In the genomic region with DNA sequence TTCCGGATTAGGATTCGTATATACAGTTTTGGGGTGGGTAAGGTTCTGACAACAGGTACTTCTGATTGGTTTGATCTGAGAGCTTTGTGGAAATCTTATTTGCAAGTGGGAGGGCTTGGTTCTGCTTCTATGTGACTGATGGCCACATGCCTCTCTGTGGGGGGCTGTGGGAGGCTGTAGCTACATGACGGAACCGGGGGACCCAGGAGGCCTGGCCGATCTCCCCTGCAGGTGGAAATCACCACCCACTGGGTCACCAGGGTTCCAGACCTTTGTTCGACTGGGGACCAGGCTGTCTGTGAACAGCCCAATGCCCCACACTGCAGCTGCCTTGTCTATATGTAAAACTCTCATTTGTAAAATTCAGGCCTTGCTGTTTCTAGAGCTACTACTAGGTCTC, we compare ENCODE assay signal across 15 mouse cellular contexts. TPM values are rescaled to one million over a fixed set of nuclear protein-coding genes. Genes with fewer than 3 reads are reported as not detected.
DNase-seq lines count a peak whose midpoint lies in the region; ATAC-seq and TF ChIP-seq lines count a peak whose summit lies in the region.
"Had no signal": no experiment of that assay in that cellular context is flagged by ENCODE, and none has a peak within 500 bp of the region (broad histone marks: within the 10 kb centered on the region; RNA-seq: fewer than 3 reads in every experiment).

No protein-coding gene starts in this region.

- no peaks in the 10 kb centered on the region for H3K79me2 ChIP-seq in CH12.LX (replicated peaks; ENCODE audit: control insufficient read depth, extremely low read depth, insufficient read depth, poor library complexity, severe bottlenecking)

- no peak for DNase-seq in kidney, adult 2 months
- DNase-seq in B cell, adult 2 months = peak; percentile 49 to 50
- peak; percentile 34 for DNase-seq in CH12.LX (ENCODE audit: extremely low read depth)
- DNase-seq in embryo, embryonic 9.5 days (ENCODE audit: extremely low spot score) = no peak
- DNase-seq: cerebellum, adult 9-11 months; heart, postnatal 4 days; liver, embryonic 13.5 days; thymus, postnatal 14 days had no signal

- H3K4me2 ChIP-seq in kidney, embryonic 14.5 days (replicated peaks; ENCODE audit: low read depth, low read length) = no peak overlapping the region
- no peak overlapping the region for H3K4me2 ChIP-seq in CH12.LX (ENCODE audit: insufficient read depth, low read depth, poor library complexity, severe bottlenecking)
- no peak overlapping the region for H3K4me2 ChIP-seq in intestine, postnatal 0 days (replicated peaks; ENCODE audit: low read depth)
- no peak overlapping the region for H3K4me2 ChIP-seq in midbrain, embryonic 16.5 days (ENCODE audit: low read length)
- H3K4me2 ChIP-seq: forebrain, embryonic 15.5 days; liver, embryonic 13.5 days; lung, embryonic 15.5 days; midbrain, embryonic 13.5 days had no signal

- in situ Hi-C loops in CH12.LX (cut with MboI; ENCODE audit: low pct_ligation_motif_present, low pct_unique_long_range_greater_than_20kb, low sequenced_read_pairs) = no loop called here

- peak overlapping the region; percentile 37; the same call in 1 of the 2 replicates for H3K27ac ChIP-seq in kidney, adult 2 months (ENCODE audit: insufficient read depth, low read depth, low read length)
- H3K27ac ChIP-seq in kidney, embryonic 14.5 days (ENCODE audit: low read depth, low read length) = no peak overlapping the region
- no peak overlapping the region for H3K27ac ChIP-seq in CH12.LX (ENCODE audit: insufficient read depth, low read depth)
- H3K27ac ChIP-seq in intestine, postnatal 0 days (ENCODE audit: low read depth, low read length) = no peak overlapping the region
- H3K27ac ChIP-seq in midbrain, embryonic 16.5 days (ENCODE audit: low read length) = no peak overlapping the region
- H3K27ac ChIP-seq: forebrain, embryonic 15.5 days; hindbrain, postnatal 0 days; liver, embryonic 13.5 days; lung, embryonic 15.5 days; midbrain, embryonic 13.5 days had no signal

- TF ChIP-seq RAD21 in CH12.LX (IDR thresholded peaks at IDR 0.05; ENCODE audit: low read depth, low read length) = no peak

- no peaks in the 10 kb centered on the region for H3K9me3 ChIP-seq in kidney, embryonic 14.5 days (ENCODE audit: control insufficient read depth, low read length)
- H3K9me3 ChIP-seq in CH12.LX (replicated peaks; ENCODE audit: low read length) = peaks cover 5% of the 10 kb centered on the region
- H3K9me3 ChIP-seq in intestine, postnatal 0 days (ENCODE audit: control insufficient read depth) = 0 out of 2 replicates have a peak, but pooled peaks cover 3% of the 10 kb centered on the region
- H3K9me3 ChIP-seq in midbrain, embryonic 16.5 days (replicated peaks; ENCODE audit: control insufficient read depth, low read length, poor library complexity, severe bottlenecking) = no peaks in the 10 kb centered on the region
- H3K9me3 ChIP-seq: forebrain, embryonic 15.5 days; liver, embryonic 13.5 days; lung, embryonic 15.5 days; midbrain, embryonic 13.5 days had no signal

- no peak for TF ChIP-seq POLR2A in kidney, adult 2 months (IDR thresholded peaks at IDR 0.05; ENCODE audit: low read depth, low read length)
- no peak for TF ChIP-seq POLR2A in CH12.LX (IDR thresholded peaks at IDR 0.05; ENCODE audit: low read depth, low read length)

- no peak overlapping the region for H3K9ac ChIP-seq in kidney, embryonic 14.5 days (ENCODE audit: low read depth, low read length)
- no peak overlapping the region for H3K9ac ChIP-seq in CH12.LX (ENCODE audit: insufficient read depth, low read depth)
- 0 out of 2 replicates have a peak overlapping the region, but pooled peaks have one; percentile 17 for H3K9ac ChIP-seq in intestine, postnatal 0 days (ENCODE audit: low read depth, low read length)
- no peak overlapping the region for H3K9ac ChIP-seq in midbrain, embryonic 16.5 days (ENCODE audit: low read depth, low read length)
- H3K9ac ChIP-seq: forebrain, embryonic 15.5 days; liver, embryonic 13.5 days; lung, embryonic 15.5 days; midbrain, embryonic 13.5 days had no signal

- H3K4me3 ChIP-seq in kidney, adult 2 months (ENCODE audit: insufficient read depth, low read depth, low read length) = peak overlapping the region; percentile 36; the same call in 1 of the 2 replicates
- H3K4me3 ChIP-seq in kidney, embryonic 14.5 days (ENCODE audit: low read length) = no peak overlapping the region
- H3K4me3 ChIP-seq in CH12.LX (replicated peaks in 1 of 3; ENCODE audit: low read depth in 2 of 3, low read length in 2 of 3, poor library complexity in 1 of 3) = no peak overlapping the region
- no peak overlapping the region for H3K4me3 ChIP-seq in intestine, postnatal 0 days (ENCODE audit: low read depth, low read length)
- H3K4me3 ChIP-seq in midbrain, embryonic 16.5 days (ENCODE audit: low read depth, low read length) = no peak overlapping the region
- H3K4me3 ChIP-seq: forebrain, embryonic 15.5 days; liver, embryonic 13.5 days; lung, embryonic 15.5 days; midbrain, embryonic 13.5 days had no signal

- dilution Hi-C loops in CH12.LX (cut with MboI; ENCODE audit: extremely low pct_ligation_motif_present, extremely low pct_unique_long_range_greater_than_20kb, low sequenced_read_pairs) = no loop called here

- WGBS in kidney, adult 2 months = 32% methylated on average over 6 of the region's 6 CpGs
- WGBS in kidney, embryonic 14.5 days = 37% methylated on average over 6 of the region's 6 CpGs
- 57% methylated on average over 6 of the region's 6 CpGs for WGBS in intestine, postnatal 0 days
- 21% methylated on average over 6 of the region's 6 CpGs for WGBS in midbrain, embryonic 16.5 days

- no peak for TF ChIP-seq CTCF in kidney, adult 2 months (conservative IDR thresholded peaks at IDR 0.05; ENCODE audit: insufficient read depth, insufficient read length, low read depth, low read length)
- TF ChIP-seq CTCF in CH12.LX (conservative IDR thresholded peaks at IDR 0.05 in 1 of 2, IDR thresholded peaks at IDR 0.05 in 1 of 2; ENCODE audit: low read depth in 2 of 2, low read length in 2 of 2) = no peak
- TF ChIP-seq CTCF in intestine, postnatal 0 days (IDR thresholded peaks at IDR 0.05; ENCODE audit: low read depth) = no peak

- H3K36me3 ChIP-seq in kidney, adult 2 months (ENCODE audit: control insufficient read depth, insufficient read depth, low read length) = no peaks in the 10 kb centered on the region
- H3K36me3 ChIP-seq in kidney, embryonic 14.5 days (ENCODE audit: control insufficient read depth, insufficient read depth, low read length) = no peaks in the 10 kb centered on the region
- no peaks in the 10 kb centered on the region for H3K36me3 ChIP-seq in CH12.LX (replicated peaks in 1 of 2; ENCODE audit: control insufficient read depth in 1 of 2, insufficient read depth in 1 of 2, low read length in 1 of 2)
- no peaks in the 10 kb centered on the region for H3K36me3 ChIP-seq in intestine, postnatal 0 days (ENCODE audit: control insufficient read depth, insufficient read depth)
- no peaks in the 10 kb centered on the region for H3K36me3 ChIP-seq in midbrain, embryonic 16.5 days (ENCODE audit: control insufficient read depth, insufficient read depth, low read length)
- H3K36me3 ChIP-seq: forebrain, embryonic 15.5 days; liver, embryonic 13.5 days; lung, embryonic 15.5 days; midbrain, embryonic 13.5 days had no signal

- no peaks in the 10 kb centered on the region for H3K27me3 ChIP-seq in kidney, adult 2 months (replicated peaks; ENCODE audit: control insufficient read depth, insufficient read depth, low read length)
- H3K27me3 ChIP-seq in kidney, embryonic 14.5 days (ENCODE audit: control insufficient read depth, insufficient read depth, low read length) = no peaks in the 10 kb centered on the region
- H3K27me3 ChIP-seq in CH12.LX (replicated peaks) = no peaks in the 10 kb centered on the region
- no peaks in the 10 kb centered on the region; the same call in 1 of the 2 replicates for H3K27me3 ChIP-seq in intestine, postnatal 0 days (replicated peaks; ENCODE audit: control insufficient read depth, insufficient read depth, low read length)
- H3K27me3 ChIP-seq in midbrain, embryonic 16.5 days (ENCODE audit: control insufficient read depth, insufficient read depth, low read depth, low read length) = no peaks in the 10 kb centered on the region
- H3K27me3 ChIP-seq: lung, embryonic 15.5 days had no signal

- TF ChIP-seq EP300 in CH12.LX (IDR thresholded peaks at IDR 0.05; ENCODE audit: low read length) = no peak

- no peak for ATAC-seq in kidney, embryonic 14.5 days (ENCODE audit: low FRiP score, low TSS enrichment)
- no peak for ATAC-seq in intestine, postnatal 0 days
- ATAC-seq in midbrain, embryonic 16.5 days = no peak
- ATAC-seq: forebrain, embryonic 15.5 days; hindbrain, postnatal 0 days; midbrain, embryonic 13.5 days had no signal

- peaks cover 4% of the 10 kb centered on the region; the same call in 1 of the 2 replicates for H3K4me1 ChIP-seq in kidney, adult 2 months (ENCODE audit: control insufficient read depth, insufficient read depth, low read length)
- H3K4me1 ChIP-seq in kidney, embryonic 14.5 days (ENCODE audit: control insufficient read depth, insufficient read depth, low read length) = no peaks in the 10 kb centered on the region
- H3K4me1 ChIP-seq in CH12.LX (ENCODE audit: control insufficient read depth in 1 of 2, insufficient read depth in 2 of 2) = peaks cover 8 to 26% of the 10 kb centered on the region in 2 experiments
- no peaks in the 10 kb centered on the region for H3K4me1 ChIP-seq in intestine, postnatal 0 days (replicated peaks; ENCODE audit: control insufficient read depth, insufficient read depth, low read length)
- no peaks in the 10 kb centered on the region for H3K4me1 ChIP-seq in midbrain, embryonic 16.5 days (ENCODE audit: control insufficient read depth, insufficient read depth, low read length)
- H3K4me1 ChIP-seq: lung, embryonic 15.5 days; midbrain, embryonic 13.5 days had no signal

RNA-seq across cellular contexts. Expression of a gene that starts 8.9 kb away (rescaled TPM):
- polyA plus RNA-seq in kidney, adult 2 months (2012; rRNA removed) = 108 and 124 TPM in 2 replicates
- polyA plus RNA-seq in kidney, embryonic 14.5 days (2014; fragmentation: Nextera tagmentation; extraction: Ambion mirVana) = 33.3 and 39.9 TPM in 2 replicates
- total RNA-seq in CH12.LX (2012; rRNA removed) (4.9 and 5.2 TPM in 2 replicates), CH12.LX (2014; rRNA removed) (3.8 and 3.9 TPM in 2 replicates)
- 5.7 and 9.3 TPM in 2 replicates for polyA plus RNA-seq in CH12.LX (2012; ENCODE audit: insufficient read length, low read depth)
- 105 and 117 TPM in 2 replicates for polyA plus RNA-seq in intestine, postnatal 0 days (2015; fragmentation: Nextera tagmentation; extraction: Ambion mirVana)
- polyA plus RNA-seq in midbrain, embryonic 16.5 days (2015; fragmentation: Nextera tagmentation; extraction: Ambion mirVana) = 26.5 and 27.6 TPM in 2 replicates

RNA-seq across cellular contexts. Expression of a gene that starts 23.8 kb away (rescaled TPM):
- polyA plus RNA-seq in kidney, adult 2 months (2012; rRNA removed) = 50.1 and 62.3 TPM in 2 replicates
- polyA plus RNA-seq in kidney, embryonic 14.5 days (2014; fragmentation: Nextera tagmentation; extraction: Ambion mirVana) = 8.5 and 12.6 TPM in 2 replicates
- total RNA-seq in CH12.LX (2012; rRNA removed) (7.7 and 12.0 TPM in 2 replicates), CH12.LX (2014; rRNA removed) (19.0 and 24.2 TPM in 2 replicates)
- polyA plus RNA-seq in CH12.LX (2012; ENCODE audit: insufficient read length, low read depth) = 6.0 and 8.2 TPM in 2 replicates
- polyA plus RNA-seq in intestine, postnatal 0 days (2015; fragmentation: Nextera tagmentation; extraction: Ambion mirVana) = 0.65 and 1.3 TPM in 2 replicates
- polyA plus RNA-seq in midbrain, embryonic 16.5 days (2015; fragmentation: Nextera tagmentation; extraction: Ambion mirVana) = 0.38 and 0.68 TPM in 2 replicates

RNA-seq across cellular contexts. Expression of a gene that starts 37.4 kb away (rescaled TPM):
- polyA plus RNA-seq in kidney, adult 2 months (2012; rRNA removed) = 735 and 1,000 TPM in 2 replicates
- polyA plus RNA-seq in kidney, embryonic 14.5 days (2014; fragmentation: Nextera tagmentation; extraction: Ambion mirVana) = 43.8 and 54.2 TPM in 2 replicates
- total RNA-seq in CH12.LX (2012; rRNA removed) (12.7 and 14.2 TPM in 2 replicates), CH12.LX (2014; rRNA removed) (18.8 and 21.2 TPM in 2 replicates)
- 24.9 and 25.2 TPM in 2 replicates for polyA plus RNA-seq in CH12.LX (2012; ENCODE audit: insufficient read length, low read depth)
- 108 and 111 TPM in 2 replicates for polyA plus RNA-seq in intestine, postnatal 0 days (2015; fragmentation: Nextera tagmentation; extraction: Ambion mirVana)
- 19.3 and 22.3 TPM in 2 replicates for polyA plus RNA-seq in midbrain, embryonic 16.5 days (2015; fragmentation: Nextera tagmentation; extraction: Ambion mirVana)

Comparison
In these comparisons a context has a peak if more than half of its experiments do, and no peak if none do; other contexts are left out.
1. DNase-seq: peak in B cell, adult 2 months (2 of 2) and CH12.LX (single experiment); none in kidney, adult 2 months (single experiment) and embryo, embryonic 9.5 days (single experiment).